Mouse (Mus musculus) MEL (cell line): ENCODE measurements at regions not wholly inside any gene's neighbourhood (a gene's known extent, or its start where the extent isn't known, plus 50 kb on each side); places are given as distances from the start of the nearest gene placed in this dataset.

Experiments
- DNase-seq: peaks from one replicate; pipeline ENCODE4 v3.0.0; 2011; ENCODE audit warnings: low read depth, low spot score
- H3K27ac ChIP-seq: 2 replicates; pipeline ENCODE4 v1.5.1; 2012; ENCODE audit warnings: low read depth, mild to moderate bottlenecking, control low read depth, low read length, moderate library complexity; ENCODE audit not compliant: control insufficient read depth
- H3K27me3 ChIP-seq, 2 experiments: fragments of 150-350 bp in 1 of 2; sonication (generic) in 1 of 2; 2 replicates each; pipeline ENCODE4 v1.6.1; 2012; ENCODE audit warnings: low read length in 2 of 2, mild to moderate bottlenecking in 2 of 2, improper control_type of control experiment in 1 of 2, moderate library complexity in 1 of 2; ENCODE audit not compliant: insufficient read depth in 2 of 2, control insufficient read depth in 1 of 2
- H3K36me3 ChIP-seq, 2 experiments: 2 replicates each; pipeline ENCODE4 v1.6.1; 2012 to 2014; ENCODE audit warnings: low read length in 2 of 2, improper control_type of control experiment in 1 of 2, inconsistent platforms in 1 of 2, mild to moderate bottlenecking in 1 of 2; ENCODE audit not compliant: insufficient read depth in 2 of 2, control insufficient read depth in 1 of 2
- H3K4me1 ChIP-seq, 2 experiments: fragments of 150-350 bp in 1 of 2; sonication (generic) in 1 of 2; 2 replicates each; pipeline ENCODE4 v1.6.1; 2012; ENCODE audit warnings: low read length in 2 of 2, improper control_type of control experiment in 1 of 2, mild to moderate bottlenecking in 1 of 2; ENCODE audit not compliant: insufficient read depth in 2 of 2, control insufficient read depth in 1 of 2
- H3K4me3 ChIP-seq, 2 experiments: fragments of 150-350 bp in 1 of 2; sonication (generic) in 1 of 2; 2 replicates each; pipeline ENCODE4 v1.5.1; 2012; ENCODE audit warnings: low read depth in 2 of 2, low read length in 2 of 2, mild to moderate bottlenecking in 2 of 2, moderate library complexity in 2 of 2, control low read depth in 1 of 2, improper control_type of control experiment in 1 of 2; ENCODE audit not compliant: control insufficient read depth in 1 of 2, insufficient read depth in 1 of 2
- H3K79me2 ChIP-seq: 2 replicates; pipeline ENCODE4 v1.6.1; 2012; ENCODE audit warnings: mild to moderate bottlenecking, low read length, moderate library complexity; ENCODE audit not compliant: control insufficient read depth, poor library complexity, insufficient read depth
- H3K9ac ChIP-seq: 2 replicates; pipeline ENCODE4 v1.6.1; 2012; ENCODE audit warnings: low read depth, mild to moderate bottlenecking, control low read depth, low read length, moderate library complexity; ENCODE audit not compliant: control insufficient read depth, poor library complexity, severe bottlenecking
- H3K9me3 ChIP-seq: fragments of 150-350 bp; sonication (generic); replicated peaks from 2 replicates; pipeline ENCODE4 v1.6.1; 2012; ENCODE audit warnings: mild to moderate bottlenecking, low read length, improper control_type of control experiment, moderate library complexity; ENCODE audit not compliant: insufficient read depth
- BHLHE40 ChIP-seq: IDR thresholded peaks from 2 replicates; pipeline ENCODE4 v1.6.1; 2012; ENCODE audit warnings: low read depth, mild to moderate bottlenecking, inconsistent platforms, low read length, improper control_type of control experiment, borderline replicate concordance
- CHD1 ChIP-seq: IDR thresholded peaks from 2 replicates; pipeline ENCODE4 v1.6.1; 2012; ENCODE audit warnings: low read depth, mild to moderate bottlenecking, inconsistent platforms, low read length, improper control_type of control experiment
- E2F4 ChIP-seq: IDR thresholded peaks from 2 replicates; pipeline ENCODE4 v1.6.1; 2011; ENCODE audit warnings: low read depth, low read length, improper control_type of control experiment, borderline replicate concordance
- GABPA ChIP-seq: IDR thresholded peaks from 2 replicates; pipeline ENCODE4 v1.6.1; 2012; ENCODE audit warnings: low read depth, mild to moderate bottlenecking, inconsistent platforms, low read length, improper control_type of control experiment, moderate library complexity
- KAT2A ChIP-seq: conservative IDR thresholded peaks from 2 replicates; pipeline ENCODE4 v1.6.1; 2012; ENCODE audit warnings: low read depth, low read length, improper control_type of control experiment, inconsistent platforms
- MEF2A ChIP-seq: IDR thresholded peaks from 2 replicates; pipeline ENCODE4 v1.6.1; 2014; ENCODE audit warnings: low read depth, mild to moderate bottlenecking, inconsistent platforms, low read length, improper control_type of control experiment; ENCODE audit not compliant: poor library complexity, insufficient replicate concordance, severe bottlenecking; ENCODE audit errors: extremely low read depth
- MXI1 ChIP-seq: IDR thresholded peaks from 2 replicates; pipeline ENCODE4 v1.6.1; 2011; ENCODE audit warnings: mild to moderate bottlenecking, low read depth, low read length, improper control_type of control experiment
- MYB ChIP-seq: IDR thresholded peaks from 2 replicates; pipeline ENCODE4 v1.6.1; 2011; ENCODE audit warnings: mild to moderate bottlenecking, low read depth, low read length, improper control_type of control experiment
- MYC ChIP-seq: IDR thresholded peaks from 2 replicates; pipeline ENCODE4 v1.6.1; 2011; ENCODE audit warnings: low read depth, mild to moderate bottlenecking, low read length, improper control_type of control experiment, moderate library complexity
- NRF1 ChIP-seq: IDR thresholded peaks from 2 replicates; pipeline ENCODE4 v1.6.1; 2014; ENCODE audit warnings: low read depth, mild to moderate bottlenecking, inconsistent platforms, low read length, improper control_type of control experiment, moderate library complexity; ENCODE audit not compliant: poor library complexity, insufficient read depth, severe bottlenecking
- POLR2A ChIP-seq, 2 experiments: IDR thresholded peaks; 2 replicates each; pipeline ENCODE4 v1.6.1; 2011 to 2012; ENCODE audit warnings: low read length in 2 of 2, mild to moderate bottlenecking in 2 of 2, control low read depth in 1 of 2, improper control_type of control experiment in 1 of 2, low read depth in 1 of 2, moderate library complexity in 1 of 2; ENCODE audit not compliant: control insufficient read depth in 1 of 2, insufficient read depth in 1 of 2, poor library complexity in 1 of 2
- POLR2AphosphoS5 ChIP-seq: IDR thresholded peaks from 2 replicates; pipeline ENCODE4 v1.6.1; 2012; ENCODE audit warnings: low read depth, borderline replicate concordance, mild to moderate bottlenecking, inconsistent platforms, low read length, moderate library complexity, mixed read lengths
- RCOR1 ChIP-seq: IDR thresholded peaks from 2 replicates; pipeline ENCODE4 v1.6.1; 2012; ENCODE audit warnings: low read depth, mild to moderate bottlenecking, inconsistent platforms, low read length, improper control_type of control experiment
- SMC3 ChIP-seq: IDR thresholded peaks from 2 replicates; pipeline ENCODE4 v1.6.1; 2011; ENCODE audit warnings: low read depth, low read length, improper control_type of control experiment
- TAL1 ChIP-seq: IDR thresholded peaks from 2 replicates; pipeline ENCODE4 v1.6.1; 2012; ENCODE audit warnings: mild to moderate bottlenecking, inconsistent platforms, low read length, moderate library complexity, mixed read lengths
- TCF12 ChIP-seq: IDR thresholded peaks from 2 replicates; pipeline ENCODE4 v1.6.1; 2014; ENCODE audit warnings: low read depth, mild to moderate bottlenecking, inconsistent platforms, low read length, improper control_type of control experiment, moderate library complexity
- USF1 ChIP-seq: IDR thresholded peaks from 2 replicates; pipeline ENCODE4 v1.6.1; 2014; ENCODE audit warnings: low read depth, mild to moderate bottlenecking, inconsistent platforms, low read length, improper control_type of control experiment, moderate library complexity
- ZC3H11A ChIP-seq: IDR thresholded peaks from 2 replicates; pipeline ENCODE4 v1.6.1; 2012; ENCODE audit warnings: low read depth, mild to moderate bottlenecking, inconsistent platforms, low read length, improper control_type of control experiment

DNA sequence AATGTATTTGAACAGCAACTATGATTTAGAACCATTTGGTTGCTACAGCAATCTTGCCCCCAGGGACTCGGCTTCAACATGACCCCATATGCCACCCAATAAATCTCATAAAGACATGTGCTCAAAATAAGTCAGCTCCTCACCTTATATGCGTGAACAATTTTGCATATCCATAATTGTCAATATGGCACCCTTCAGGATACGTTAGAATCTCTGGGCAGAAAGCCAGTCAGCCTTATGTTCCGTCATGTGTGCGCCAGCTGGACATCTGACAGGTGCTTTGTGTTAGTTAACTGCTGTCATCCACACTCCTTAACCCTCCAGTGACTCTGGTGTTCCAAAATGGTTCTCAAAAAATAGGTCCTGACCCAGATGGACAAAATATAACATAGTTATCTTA lies 724.1 kb downstream of the Pcdh18 start:
- TF ChIP-seq MYC, result no peak
- no peak for TF ChIP-seq GABPA
- no peak for TF ChIP-seq KAT2A
- no peak for TF ChIP-seq SMC3
- TF ChIP-seq TAL1, result no peak
- TF ChIP-seq RCOR1, result no peak
- TF ChIP-seq ZC3H11A, result no peak
- no peak for TF ChIP-seq TCF12
- no peak for TF ChIP-seq BHLHE40
- no peak for TF ChIP-seq MYB
- no peak for TF ChIP-seq MEF2A
- TF ChIP-seq POLR2AphosphoS5, result no peak
- TF ChIP-seq E2F4, result no peak
- TF ChIP-seq CHD1, result no peak
- no peak for TF ChIP-seq POLR2A (IDR thresholded peaks at IDR 0.05; ENCODE audit: control insufficient read depth in 1 of 2, insufficient read depth in 1 of 2, low read depth in 1 of 2, low read length in 2 of 2, poor library complexity in 1 of 2)
- TF ChIP-seq MXI1, result no peak
- no peak for TF ChIP-seq USF1
- DNase-seq, result no peak
- no peaks in the 10 kb centered on the region for H3K27me3 ChIP-seq
- no peaks in the 10 kb centered on the region for H3K79me2 ChIP-seq
- H3K4me3 ChIP-seq, result no peak overlapping the region
- no peak overlapping the region for H3K27ac ChIP-seq
- H3K4me1 ChIP-seq, result no peaks in the 10 kb centered on the region
- no peaks in the 10 kb centered on the region for H3K36me3 ChIP-seq
- H3K9ac ChIP-seq, result no peak overlapping the region
- no peaks in the 10 kb centered on the region for H3K9me3 ChIP-seq

DNA sequence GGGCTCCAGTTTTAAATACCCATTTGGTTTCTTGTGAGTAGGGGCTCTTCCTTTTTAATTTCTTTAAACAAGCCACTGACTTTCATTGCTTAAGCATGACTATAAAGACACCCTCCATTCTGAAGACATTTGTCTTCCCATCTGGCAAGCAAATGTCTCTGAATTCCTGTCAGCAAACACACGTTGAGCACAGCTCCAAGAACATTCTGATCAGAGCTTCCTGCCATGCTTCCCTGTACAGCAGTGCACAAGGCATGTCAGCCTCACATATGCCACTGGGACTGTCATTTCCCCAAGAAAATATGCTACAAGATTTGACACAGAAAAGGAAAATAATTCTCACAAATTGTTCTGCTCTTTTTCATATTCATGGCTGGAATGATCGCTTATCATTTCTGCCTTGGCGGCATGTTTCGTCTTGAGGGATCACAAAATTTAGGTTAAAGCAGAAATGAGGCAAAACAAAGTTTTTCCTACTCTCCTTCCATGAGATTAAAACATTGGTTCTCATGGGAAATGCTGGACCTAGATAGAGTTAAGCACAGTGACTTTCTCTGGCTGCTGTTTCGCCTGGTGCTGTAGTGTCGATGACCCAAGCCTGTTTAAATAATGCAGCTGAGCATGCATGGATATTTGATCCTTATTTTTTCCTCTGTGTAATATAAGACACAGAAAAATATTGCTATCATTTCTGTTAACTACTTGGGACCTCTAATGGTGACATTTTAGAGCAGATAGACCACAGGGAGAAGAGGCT lies 747.7 kb downstream of the Pcdh18 start:
- TF ChIP-seq NRF1, result no peak
- Histone ChIP-seq H3K27me3 (no peaks in the 10 kb centered on the region), H3K9ac (no peak overlapping the region), H3K27ac (no peak overlapping the region), H3K9me3 (no peaks in the 10 kb centered on the region), H3K36me3 (no peaks in the 10 kb centered on the region), H3K79me2 (no peaks in the 10 kb centered on the region), H3K4me3 (no peak overlapping the region), H3K4me1 (no peaks in the 10 kb centered on the region)
- DNase-seq, result no peak
